Mouse (Mus musculus) hindbrain, embryonic 13.5 days (tissue): ENCODE measurements around the gene Olfr491. TPM values are rescaled to one million over a fixed set of nuclear protein-coding genes. Genes with fewer than 3 reads are reported as not detected.

Experiments
- ATAC-seq: fragments of 200-750 bp; cut with Nextera tagmentation; 2 replicates; pipeline ENCODE4 v1.8.0; 2017; ENCODE audit warnings: moderate TSS enrichment; ENCODE audit not compliant: low FRiP score
- H3K27ac ChIP-seq: fragments of 300-500 bp; sonication (generic); 2 replicates; pipeline ENCODE4 v1.5.1; 2015; ENCODE audit warnings: inconsistent platforms, mild to moderate bottlenecking, moderate library complexity
- H3K27me3 ChIP-seq: fragments of 300-500 bp; sonication (generic); 2 replicates; pipeline ENCODE4 v1.6.1; 2015; ENCODE audit warnings: mild to moderate bottlenecking, inconsistent platforms
- H3K36me3 ChIP-seq: fragments of 300-500 bp; sonication (generic); 2 replicates; pipeline ENCODE4 v1.6.1; 2015; ENCODE audit warnings: mild to moderate bottlenecking, inconsistent platforms
- H3K4me1 ChIP-seq: fragments of 300-500 bp; sonication (generic); replicated peaks from 2 replicates; pipeline ENCODE4 v1.6.1; 2015; ENCODE audit warnings: inconsistent platforms
- H3K4me2 ChIP-seq: fragments of 300-500 bp; sonication (generic); 2 replicates; pipeline ENCODE4 v1.6.1; 2015; ENCODE audit warnings: inconsistent platforms, mild to moderate bottlenecking, moderate library complexity
- H3K4me3 ChIP-seq: fragments of 300-500 bp; sonication (generic); 2 replicates; pipeline ENCODE4 v1.5.1; 2015; ENCODE audit warnings: mild to moderate bottlenecking, inconsistent platforms
- H3K9ac ChIP-seq: fragments of 300-500 bp; sonication (generic); 2 replicates; pipeline ENCODE4 v1.6.1; 2015; ENCODE audit warnings: mild to moderate bottlenecking, inconsistent platforms
- H3K9me3 ChIP-seq: fragments of 300-500 bp; sonication (generic); 2 replicates; pipeline ENCODE4 v1.6.1; 2016; ENCODE audit warnings: inconsistent platforms
- WGBS: fragments of 180-500 bp; shearing (Covaris S2); methylation state at CpG from one replicate; pipeline ENCODE4 v1.1.7; 2015; 5-methylcytosine and 5-hydroxymethylcytosine counted together
- polyA plus RNA-seq: library from polyadenylated mRNA; unstranded; fragments of >200 nt; fragmentation: Nextera tagmentation; extraction: Ambion mirVana; gene quantifications from 2 replicates; pipeline ENCODE4 v1.2.1, GENCODE M21; 2015

The Olfr491 gene
- polyA plus RNA-seq, result not detected in 2 replicates

- ATAC-seq, result no peak
- 70% methylated on average over 1 of the region's 1 CpGs for WGBS
- Histone ChIP-seq H3K27ac (no peak within 1 kb of the TSS), H3K4me3 (no peak within 1 kb of the TSS), H3K27me3 (no peaks in the 10 kb centered on the region), H3K36me3 (no peaks in the 10 kb centered on the region), H3K4me2 (no peak within 1 kb of the TSS), H3K9ac (no peak within 1 kb of the TSS), H3K4me1 (no peaks in the 10 kb centered on the region), H3K9me3 (no peaks in the 10 kb centered on the region)
Measured at GRCm38 (mm10) chr7:108313151-108313550, at the start of gene Olfr491. Gene Olfr491 (plus strand): TSS chr7:108313451.

GRCm38 (mm10) chr7:108288834-108289233 lies 24.4 kb upstream of the Olfr491 start, which contains the start of gene Olfr490:
Gene Olfr490 (minus strand): TSS chr7:108288934.
- Histone ChIP-seq H3K4me1 (no peaks in the 10 kb centered on the region), H3K9me3 (no peaks in the 10 kb centered on the region), H3K27me3 (no peaks in the 10 kb centered on the region), H3K4me3 (no peak within 1 kb of the TSS), H3K4me2 (no peak within 1 kb of the TSS), H3K36me3 (no peaks in the 10 kb centered on the region), H3K27ac (no peak within 1 kb of the TSS), H3K9ac (no peak within 1 kb of the TSS)
- ATAC-seq, result no peak

DNA sequence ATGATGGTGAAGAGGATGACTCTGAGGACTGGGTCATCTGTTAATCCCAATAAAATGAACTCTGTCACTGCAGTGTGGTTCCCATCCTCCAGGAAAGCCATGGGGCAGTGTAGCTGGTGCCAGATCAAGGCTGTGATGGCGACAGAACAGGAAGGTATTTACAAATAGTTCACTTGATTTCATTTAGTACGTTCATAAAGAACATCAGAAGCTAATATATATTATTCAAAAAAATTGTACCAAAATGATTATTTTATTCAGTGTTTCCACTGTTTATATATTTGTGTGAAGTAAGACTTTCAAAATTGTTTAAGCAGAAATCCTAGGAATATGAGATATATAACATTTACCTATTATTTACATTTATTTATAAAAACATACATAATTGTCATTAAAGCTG lies 10.3 kb downstream of the Olfr491 start, which contains the start of gene Olfr492:
Olfr492 (minus strand) TSS at position 101 of the 400 bp plus-strand sequence.
- Histone ChIP-seq H3K4me3 (no peak within 1 kb of the TSS), H3K9ac (no peak within 1 kb of the TSS), H3K4me1 (no peaks in the 10 kb centered on the region), H3K27ac (no peak within 1 kb of the TSS), H3K36me3 (no peaks in the 10 kb centered on the region), H3K9me3 (no peaks in the 10 kb centered on the region), H3K27me3 (no peaks in the 10 kb centered on the region), H3K4me2 (no peak within 1 kb of the TSS)
- WGBS, result 92% methylated on average over 2 of the region's 2 CpGs
- no peak for ATAC-seq

DNA sequence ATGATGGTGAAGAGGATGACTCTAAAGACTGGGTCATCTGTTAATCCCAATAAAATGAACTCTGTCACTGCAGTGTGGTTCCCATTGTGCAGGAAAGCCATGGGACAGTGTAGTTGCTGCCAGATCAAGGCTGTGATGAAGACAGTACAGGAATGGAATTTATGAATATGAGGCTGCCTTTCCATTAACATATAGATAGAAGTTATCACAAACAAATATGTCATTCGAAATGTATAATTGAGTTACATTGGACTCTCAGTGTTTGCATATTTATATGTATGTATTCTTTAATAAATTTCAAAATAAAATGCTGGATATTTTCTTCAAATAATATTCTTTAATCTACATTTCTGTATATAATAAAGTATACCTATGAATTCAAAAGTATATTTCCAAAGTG lies 33.6 kb downstream of the Olfr491 start, which contains the start of gene Olfr493:
Olfr493 (minus strand) TSS at position 101 of the 400 bp plus-strand sequence.
- Histone ChIP-seq H3K9me3 (no peaks in the 10 kb centered on the region), H3K27ac (no peak within 1 kb of the TSS), H3K4me3 (no peak within 1 kb of the TSS), H3K27me3 (no peaks in the 10 kb centered on the region), H3K4me1 (no peaks in the 10 kb centered on the region), H3K9ac (no peak within 1 kb of the TSS), H3K36me3 (no peaks in the 10 kb centered on the region), H3K4me2 (no peak within 1 kb of the TSS)
- WGBS, result 70% methylated on average over 1 of the region's 1 CpGs
- ATAC-seq, result no peak

DNA sequence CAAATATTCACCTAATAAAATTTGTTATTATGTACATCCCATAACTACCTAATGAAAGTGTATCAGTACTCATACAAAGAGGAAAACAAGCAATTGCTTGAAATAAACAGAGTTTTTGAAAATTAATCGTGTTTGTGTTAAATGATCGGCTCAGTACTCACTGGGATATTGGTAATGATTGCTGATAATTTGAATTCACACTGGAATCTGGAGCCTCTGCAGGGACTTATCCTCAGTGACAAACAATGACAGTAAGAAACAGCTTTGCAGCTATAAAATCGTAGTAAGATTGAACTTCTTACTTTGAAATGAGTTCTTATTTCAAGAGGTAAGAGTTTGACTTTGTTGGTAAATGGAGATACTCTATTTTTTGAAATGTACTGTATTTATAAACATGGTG lies 51.8 kb downstream of the Olfr491 start, which contains the start of gene Olfr494:
Olfr494 (plus strand) TSS at position 301 of the 400 bp plus-strand sequence.
- no peaks in the 10 kb centered on the region for H3K4me1 ChIP-seq

More for the DNA sequence above, 51.8 kb downstream of the Olfr491 start, which contains the start of gene Olfr494:
- Histone ChIP-seq H3K4me3 (no peak within 1 kb of the TSS), H3K9me3 (no peaks in the 10 kb centered on the region), H3K36me3 (no peaks in the 10 kb centered on the region), H3K27me3 (no peaks in the 10 kb centered on the region), H3K9ac (no peak within 1 kb of the TSS), H3K4me2 (no peak within 1 kb of the TSS), H3K27ac (no peak within 1 kb of the TSS)
- no peak for ATAC-seq
- WGBS, result 88% methylated on average over 3 of the region's 3 CpGs

Other genes with a start within 250 kb of the Olfr491 start
- not detected in 2 replicates for gene Olfr480, start 246.1 kb upstream of the Olfr491 start, polyA plus RNA-seq
- not detected in 2 replicates for gene Olfr481, start 233.6 kb upstream of the Olfr491 start, polyA plus RNA-seq
- not detected in 2 replicates for gene Olfr482, start 215.9 kb upstream of the Olfr491 start, polyA plus RNA-seq
- not detected in 2 replicates for gene Olfr483, start 212.6 kb upstream of the Olfr491 start, polyA plus RNA-seq
- not detected in 2 replicates for gene Olfr484, start 186.0 kb upstream of the Olfr491 start, polyA plus RNA-seq
- not detected in 2 replicates for gene Olfr485, start 153.6 kb upstream of the Olfr491 start, polyA plus RNA-seq
- not detected in 2 replicates for gene Olfr486, start 140.7 kb upstream of the Olfr491 start, polyA plus RNA-seq
- gene Olfr487, start 98.8 kb upstream of the Olfr491 start, polyA plus RNA-seq, result not detected in 2 replicates
- gene Olfr488, start 55.1 kb upstream of the Olfr491 start, polyA plus RNA-seq, result not detected in 2 replicates
- gene Olfr490, start 24.5 kb upstream of the Olfr491 start, polyA plus RNA-seq, result not detected in 2 replicates
- gene Olfr492, start 10.2 kb downstream of the Olfr491 start, polyA plus RNA-seq, result not detected in 2 replicates
- not detected in 2 replicates for gene Olfr493, start 33.5 kb downstream of the Olfr491 start, polyA plus RNA-seq
- gene Olfr494, start 51.9 kb downstream of the Olfr491 start, polyA plus RNA-seq, result not detected in 2 replicates
- gene Olfr495, start 79.7 kb downstream of the Olfr491 start, polyA plus RNA-seq, result not detected in 2 replicates
- gene Olfr497, start 107.0 kb downstream of the Olfr491 start, polyA plus RNA-seq, result not detected in 2 replicates
- not detected in 2 replicates for gene Olfr498, start 151.9 kb downstream of the Olfr491 start, polyA plus RNA-seq
- not detected in 2 replicates for gene Olfr502, start 211.6 kb downstream of the Olfr491 start, polyA plus RNA-seq
- not detected in 2 replicates for gene Olfr503, start 231.1 kb downstream of the Olfr491 start, polyA plus RNA-seq